ENCODE assay signal across 18 mouse cellular contexts in genomic region chr9:35059881-35060280, GRCm38 (mm10). TPM values are rescaled to one million over a fixed set of nuclear protein-coding genes. Genes with fewer than 3 reads are reported as not detected.
DNase-seq lines count a peak whose midpoint lies in the region; ATAC-seq and TF ChIP-seq lines count a peak whose summit lies in the region.
"Had no signal": no experiment of that assay in that cellular context is flagged by ENCODE, and none has a peak within 500 bp of the region (broad histone marks: within the 10 kb centered on the region; RNA-seq: fewer than 3 reads in every experiment).

No protein-coding gene starts in this region.

- no peak overlapping the region for H3K4me2 ChIP-seq in intestine, postnatal 0 days (replicated peaks; ENCODE audit: low read depth)
- no peak overlapping the region for H3K4me2 ChIP-seq in intestine, embryonic 15.5 days (replicated peaks)
- H3K4me2 ChIP-seq: embryonic facial prominence, embryonic 13.5 days; heart, embryonic 13.5 days; hindbrain, embryonic 13.5 days; kidney, embryonic 15.5 days; liver, embryonic 15.5 days; neural tube, embryonic 15.5 days had no signal

- peaks cover 12% of the 10 kb centered on the region; the same call in 1 of the 2 replicates for H3K36me3 ChIP-seq in intestine, postnatal 0 days (ENCODE audit: control insufficient read depth, insufficient read depth)
- H3K36me3 ChIP-seq in intestine, embryonic 15.5 days, result no peaks in the 10 kb centered on the region
- H3K36me3 ChIP-seq in spleen, adult 2 months (ENCODE audit: control insufficient read depth, insufficient read depth, low read length), result no peaks in the 10 kb centered on the region
- no peaks in the 10 kb centered on the region for H3K36me3 ChIP-seq in splenic B cell, adult 2 months (ENCODE audit: control insufficient read depth, insufficient read depth, low read length, poor library complexity, severe bottlenecking)
- H3K36me3 ChIP-seq: embryonic facial prominence, embryonic 13.5 days; heart, embryonic 13.5 days; hindbrain, embryonic 13.5 days; kidney, embryonic 15.5 days; neural tube, embryonic 15.5 days had no signal

- no peak overlapping the region for H3K27ac ChIP-seq in intestine, postnatal 0 days (ENCODE audit: low read depth, low read length)
- no peak overlapping the region for H3K27ac ChIP-seq in intestine, embryonic 15.5 days
- no peak overlapping the region for H3K27ac ChIP-seq in spleen, adult 2 months (ENCODE audit: insufficient read depth, low read length)
- H3K27ac ChIP-seq: embryonic facial prominence, embryonic 13.5 days; heart, embryonic 13.5 days; hindbrain, embryonic 13.5 days; kidney, embryonic 15.5 days; liver, embryonic 15.5 days; neural tube, embryonic 15.5 days had no signal

- peak; percentile 4 for DNase-seq in adrenal gland, adult 2 months
- no peak for DNase-seq in adrenal gland, postnatal 10 days
- no peak for DNase-seq in spleen, adult 2 months (ENCODE audit: low read depth in 1 of 2, low spot score in 2 of 2)
- DNase-seq in spleen, adult 12 weeks (ENCODE audit: low spot score), result no peak
- peak; percentile 15 for DNase-seq in splenic B cell, adult 2 months (ENCODE audit: low read depth, low spot score)
- no peak for DNase-seq in layer of hippocampus, adult 11-12 months (ENCODE audit: low spot score)
- DNase-seq: adrenal gland, adult 8-10 months; layer of hippocampus, adult 9-11 months; right cerebral cortex, adult 18-20 months; thymus, postnatal 4 days had no signal

- no peaks in the 10 kb centered on the region for H3K27me3 ChIP-seq in intestine, postnatal 0 days (replicated peaks; ENCODE audit: control insufficient read depth, insufficient read depth, low read length)
- no peaks in the 10 kb centered on the region for H3K27me3 ChIP-seq in intestine, embryonic 15.5 days (replicated peaks)
- no peaks in the 10 kb centered on the region for H3K27me3 ChIP-seq in spleen, adult 2 months (ENCODE audit: control insufficient read depth, insufficient read depth, low read length)
- H3K27me3 ChIP-seq in splenic B cell, adult 2 months (ENCODE audit: control insufficient read depth, insufficient read depth, low read length, poor library complexity, severe bottlenecking), result no peaks in the 10 kb centered on the region
- H3K27me3 ChIP-seq: embryonic facial prominence, embryonic 13.5 days; hindbrain, embryonic 13.5 days; kidney, embryonic 15.5 days; liver, embryonic 15.5 days; neural tube, embryonic 15.5 days had no signal

- H3K9me3 ChIP-seq in intestine, postnatal 0 days (ENCODE audit: control insufficient read depth), result no peaks in the 10 kb centered on the region
- no peaks in the 10 kb centered on the region for H3K9me3 ChIP-seq in intestine, embryonic 15.5 days
- H3K9me3 ChIP-seq: embryonic facial prominence, embryonic 13.5 days; heart, embryonic 13.5 days; hindbrain, embryonic 13.5 days; kidney, embryonic 15.5 days; liver, embryonic 15.5 days; neural tube, embryonic 15.5 days had no signal

- no peak for ATAC-seq in intestine, postnatal 0 days
- no peak for ATAC-seq in intestine, embryonic 15.5 days

- TF ChIP-seq CTCF in intestine, postnatal 0 days (IDR thresholded peaks at IDR 0.05; ENCODE audit: low read depth), result 0 out of 2 replicates have a peak, but pooled peaks have one; percentile 24
- 0 out of 2 replicates have a peak, but pooled peaks have one; percentile 4 for TF ChIP-seq CTCF in spleen, adult 2 months (IDR thresholded peaks at IDR 0.05; ENCODE audit: extremely low read depth, insufficient read depth, insufficient read length, insufficient replicate concordance)

- 66% methylated on average over 5 of the region's 5 CpGs for WGBS in intestine, postnatal 0 days
- 79% methylated on average over 5 of the region's 5 CpGs for WGBS in intestine, embryonic 15.5 days
- WGBS in spleen, adult 2 months, result 68% methylated on average over 5 of the region's 5 CpGs

- no peak for TF ChIP-seq POLR2A in spleen, adult 2 months (IDR thresholded peaks at IDR 0.05; ENCODE audit: low read depth, low read length)

- no peak overlapping the region for H3K9ac ChIP-seq in intestine, postnatal 0 days (ENCODE audit: low read depth, low read length)
- no peak overlapping the region for H3K9ac ChIP-seq in intestine, embryonic 15.5 days
- H3K9ac ChIP-seq: embryonic facial prominence, embryonic 13.5 days; heart, embryonic 13.5 days; hindbrain, embryonic 13.5 days; kidney, embryonic 15.5 days; liver, embryonic 15.5 days; neural tube, embryonic 15.5 days had no signal

- H3K4me1 ChIP-seq in intestine, postnatal 0 days (replicated peaks; ENCODE audit: control insufficient read depth, insufficient read depth, low read length), result peaks cover 5% of the 10 kb centered on the region; the same call in 1 of the 2 replicates
- 0 out of 2 replicates have a peak, but pooled peaks cover 4% of the 10 kb centered on the region for H3K4me1 ChIP-seq in intestine, embryonic 15.5 days (replicated peaks)
- H3K4me1 ChIP-seq in spleen, adult 2 months (ENCODE audit: control insufficient read depth, insufficient read depth, insufficient read length), result peaks cover 12% of the 10 kb centered on the region; the same call in 1 of the 2 replicates
- H3K4me1 ChIP-seq: hindbrain, embryonic 13.5 days; kidney, embryonic 15.5 days; neural tube, embryonic 15.5 days had no signal

- no peak overlapping the region for H3K4me3 ChIP-seq in intestine, postnatal 0 days (ENCODE audit: low read depth, low read length)
- H3K4me3 ChIP-seq in intestine, embryonic 15.5 days (replicated peaks), result no peak overlapping the region
- H3K4me3 ChIP-seq in spleen, adult 2 months (ENCODE audit: extremely low read depth, insufficient read depth, insufficient read length), result no peak overlapping the region
- H3K4me3 ChIP-seq: embryonic facial prominence, embryonic 13.5 days; heart, embryonic 13.5 days; hindbrain, embryonic 13.5 days; kidney, embryonic 15.5 days; liver, embryonic 15.5 days; neural tube, embryonic 15.5 days had no signal

RNA-seq across cellular contexts. Expression of gene St3gal4, which starts 59.2 kb away (rescaled TPM):
- 10 to 100 TPM; 18.6 to 45.7 TPM for total RNA-seq in adrenal gland, adult 2 months (2021)
- 22.2 and 31.6 TPM in 2 replicates for polyA plus RNA-seq in adrenal gland, adult 2 months (2012; rRNA removed)
- 10 to 100 TPM; 39.2 to 40.2 TPM for total RNA-seq in adrenal gland, postnatal 10 days (2021)
- 242 and 257 TPM in 2 replicates for polyA plus RNA-seq in intestine, postnatal 0 days (2015; fragmentation: Nextera tagmentation; extraction: Ambion mirVana)
- polyA plus RNA-seq in intestine, embryonic 15.5 days (2015; fragmentation: Nextera tagmentation; extraction: Ambion mirVana), result 146 and 161 TPM in 2 replicates
- polyA plus RNA-seq in spleen, adult 2 months (2012; rRNA removed), result 10.3 and 11.6 TPM in 2 replicates

Comparison
In these comparisons a context has a peak if more than half of its experiments do, and no peak if none do; other contexts are left out.
1. DNase-seq: peak in adrenal gland, adult 2 months (single experiment) and splenic B cell, adult 2 months (single experiment); none in adrenal gland, postnatal 10 days (single experiment), spleen, adult 2 months (0 of 2), spleen, adult 12 weeks (single experiment) and layer of hippocampus, adult 11-12 months (single experiment).